In genomic region chr8:104509061-104510006, GRCm38 (mm10) we compare ENCODE assay signal across 9 mouse cellular contexts. TPM values are rescaled to one million over a fixed set of nuclear protein-coding genes. Genes with fewer than 3 reads are reported as not detected.
DNase-seq lines count a peak whose midpoint lies in the region; ATAC-seq and TF ChIP-seq lines count a peak whose summit lies in the region.
"Had no signal": no experiment of that assay in that cellular context is flagged by ENCODE, and none has a peak within 500 bp of the region (broad histone marks: within the 10 kb centered on the region; RNA-seq: fewer than 3 reads in every experiment).

TSS of gene Terb1 (minus strand) at chr8:104509910.

- no peaks in the 10 kb centered on the region for H3K9me3 ChIP-seq in embryonic facial prominence, embryonic 15.5 days (replicated peaks)
- H3K9me3 ChIP-seq in heart, embryonic 15.5 days (replicated peaks): no peaks in the 10 kb centered on the region
- no peaks in the 10 kb centered on the region for H3K9me3 ChIP-seq in kidney, postnatal 0 days (replicated peaks; ENCODE audit: low read length)
- H3K9me3 ChIP-seq in liver, postnatal 0 days (ENCODE audit: low read length): no peaks in the 10 kb centered on the region
- no peaks in the 10 kb centered on the region for H3K9me3 ChIP-seq in neural tube, embryonic 14.5 days (ENCODE audit: control insufficient read depth, low read length)
- H3K9me3 ChIP-seq: G1E had no signal

- H3K4me1 ChIP-seq in embryonic facial prominence, embryonic 15.5 days: peaks cover 15% of the 10 kb centered on the region
- H3K4me1 ChIP-seq in heart, embryonic 15.5 days (replicated peaks): peaks cover 11% of the 10 kb centered on the region
- no peaks in the 10 kb centered on the region; the same call in 1 of the 2 replicates for H3K4me1 ChIP-seq in kidney, postnatal 0 days (replicated peaks; ENCODE audit: insufficient read depth, low read length)
- peaks cover 9% of the 10 kb centered on the region for H3K4me1 ChIP-seq in liver, postnatal 0 days (ENCODE audit: insufficient read depth)
- 0 out of 2 replicates have a peak, but pooled peaks cover 5% of the 10 kb centered on the region for H3K4me1 ChIP-seq in neural tube, embryonic 14.5 days (ENCODE audit: control insufficient read depth, insufficient read depth, low read length)
- H3K4me1 ChIP-seq in testis, adult 2 months (ENCODE audit: control insufficient read depth, insufficient read depth, low read length): peaks cover 4% of the 10 kb centered on the region

- H3K27me3 ChIP-seq in embryonic facial prominence, embryonic 15.5 days: no peaks in the 10 kb centered on the region
- no peaks in the 10 kb centered on the region for H3K27me3 ChIP-seq in heart, embryonic 15.5 days
- no peaks in the 10 kb centered on the region for H3K27me3 ChIP-seq in kidney, postnatal 0 days (ENCODE audit: insufficient read depth, low read length)
- no peaks in the 10 kb centered on the region for H3K27me3 ChIP-seq in liver, postnatal 0 days (ENCODE audit: insufficient read depth, low read length)
- H3K27me3 ChIP-seq in neural tube, embryonic 14.5 days (ENCODE audit: control insufficient read depth, insufficient read depth, low read length): no peaks in the 10 kb centered on the region
- H3K27me3 ChIP-seq in testis, adult 2 months (ENCODE audit: control insufficient read depth, insufficient read depth, low read length): no peaks in the 10 kb centered on the region

- ATAC-seq in embryonic facial prominence, embryonic 15.5 days (ENCODE audit: insufficient number of reproducible peaks, low FRiP score, low TSS enrichment, low read depth): peak; percentile 74
- ATAC-seq in heart, embryonic 15.5 days (replicated peaks; ENCODE audit: insufficient number of reproducible peaks, insufficient read depth, low FRiP score, low read depth): peak; percentile 53
- peak; percentile 91 for ATAC-seq in kidney, postnatal 0 days (replicated peaks; ENCODE audit: low FRiP score, low read depth)
- ATAC-seq in liver, postnatal 0 days: peak; percentile 66
- ATAC-seq in neural tube, embryonic 14.5 days (ENCODE audit: low read depth): peak; percentile 92

- peak within 1 kb of the TSS; percentile 100 for H3K4me2 ChIP-seq in embryonic facial prominence, embryonic 15.5 days (replicated peaks)
- peak within 1 kb of the TSS; percentile 98 for H3K4me2 ChIP-seq in heart, embryonic 15.5 days
- H3K4me2 ChIP-seq in kidney, postnatal 0 days (ENCODE audit: low read length): peak within 1 kb of the TSS; percentile 100
- H3K4me2 ChIP-seq in liver, postnatal 0 days (ENCODE audit: low read depth, low read length): peak within 1 kb of the TSS; percentile 82
- peak within 1 kb of the TSS; percentile 100 for H3K4me2 ChIP-seq in neural tube, embryonic 14.5 days (ENCODE audit: low read depth, low read length)

- WGBS in embryonic facial prominence, embryonic 15.5 days: under 1% methylated on average over 64 of the region's 64 CpGs
- 2% methylated on average over 64 of the region's 64 CpGs for WGBS in heart, embryonic 15.5 days
- 1% methylated on average over 62 of the region's 64 CpGs for WGBS in kidney, postnatal 0 days
- WGBS in liver, postnatal 0 days (ENCODE audit: insufficient replicate concordance): 4% methylated on average over 56 of the region's 64 CpGs
- WGBS in neural tube, embryonic 14.5 days: 2% methylated on average over 64 of the region's 64 CpGs

- peak; percentile 74; the same call in 1 of the 2 replicates for TF ChIP-seq POLR2A in testis, adult 2 months (IDR thresholded peaks at IDR 0.05; ENCODE audit: control insufficient read depth, low read depth, low read length)

- peaks cover 15% of the 10 kb centered on the region for H3K36me3 ChIP-seq in embryonic facial prominence, embryonic 15.5 days
- peaks cover 17% of the 10 kb centered on the region; the same call in 1 of the 2 replicates for H3K36me3 ChIP-seq in heart, embryonic 15.5 days
- H3K36me3 ChIP-seq in kidney, postnatal 0 days (ENCODE audit: insufficient read depth, low read length): peaks cover 18% of the 10 kb centered on the region; the same call in 1 of the 2 replicates
- H3K36me3 ChIP-seq in liver, postnatal 0 days (replicated peaks; ENCODE audit: insufficient read depth, low read length): peaks cover 11% of the 10 kb centered on the region
- H3K36me3 ChIP-seq in neural tube, embryonic 14.5 days (ENCODE audit: control insufficient read depth, insufficient read depth, low read length): peaks cover 7% of the 10 kb centered on the region; the same call in 1 of the 2 replicates
- H3K36me3 ChIP-seq in testis, adult 2 months (ENCODE audit: control insufficient read depth, insufficient read depth, low read length): no peaks in the 10 kb centered on the region

- DNase-seq in left cerebral cortex, adult 18-20 months (ENCODE audit: low spot score in 2 of 2): peak; percentile 47 to 48
- no peak for DNase-seq in left cerebral cortex, adult 11 months (ENCODE audit: low spot score)
- DNase-seq in kidney, postnatal 0 days (ENCODE audit: low spot score): peak; percentile 45
- peak; percentile 57 for DNase-seq in liver, postnatal 0 days

- peak within 1 kb of the TSS; percentile 58 for H3K4me3 ChIP-seq in embryonic facial prominence, embryonic 15.5 days (replicated peaks)
- H3K4me3 ChIP-seq in heart, embryonic 15.5 days: peak within 1 kb of the TSS; percentile 57
- H3K4me3 ChIP-seq in kidney, postnatal 0 days (replicated peaks; ENCODE audit: low read depth, low read length): peak within 1 kb of the TSS; percentile 56
- H3K4me3 ChIP-seq in liver, postnatal 0 days (ENCODE audit: low read depth, low read length): peak within 1 kb of the TSS; percentile 48
- H3K4me3 ChIP-seq in neural tube, embryonic 14.5 days (ENCODE audit: low read depth, low read length): peak within 1 kb of the TSS; percentile 57
- H3K4me3 ChIP-seq in testis, adult 2 months (ENCODE audit: control insufficient read depth, low read depth, low read length): peak within 1 kb of the TSS; percentile 88

- H3K9ac ChIP-seq in embryonic facial prominence, embryonic 15.5 days: peak within 1 kb of the TSS; percentile 66
- H3K9ac ChIP-seq in heart, embryonic 15.5 days: peak within 1 kb of the TSS; percentile 63
- peak within 1 kb of the TSS; percentile 71 for H3K9ac ChIP-seq in kidney, postnatal 0 days (ENCODE audit: low read depth, low read length)
- peak within 1 kb of the TSS; percentile 56 for H3K9ac ChIP-seq in liver, postnatal 0 days (replicated peaks)
- peak within 1 kb of the TSS; percentile 72 for H3K9ac ChIP-seq in neural tube, embryonic 14.5 days (replicated peaks; ENCODE audit: low read depth, low read length)

- peak; percentile 11; the same call in 1 of the 2 replicates for TF ChIP-seq CTCF in kidney, postnatal 0 days (IDR thresholded peaks at IDR 0.05; ENCODE audit: low read depth)
- no peak for TF ChIP-seq CTCF in liver, postnatal 0 days (IDR thresholded peaks at IDR 0.05; ENCODE audit: low read depth)
- TF ChIP-seq CTCF in testis, adult 2 months (IDR thresholded peaks at IDR 0.05; ENCODE audit: control insufficient read depth, insufficient read depth, insufficient replicate concordance, low read depth, low read length): no peak

- peak within 1 kb of the TSS; percentile 52 for H3K27ac ChIP-seq in embryonic facial prominence, embryonic 15.5 days (replicated peaks)
- H3K27ac ChIP-seq in heart, embryonic 15.5 days: 0 out of 2 replicates have a peak within 1 kb of the TSS, but pooled peaks have one; percentile 17
- H3K27ac ChIP-seq in kidney, postnatal 0 days: peak within 1 kb of the TSS; percentile 72
- H3K27ac ChIP-seq in liver, postnatal 0 days (ENCODE audit: low read depth): no peak within 1 kb of the TSS
- no peak within 1 kb of the TSS for H3K27ac ChIP-seq in neural tube, embryonic 14.5 days (ENCODE audit: low read depth, low read length)
- H3K27ac ChIP-seq in testis, adult 2 months (ENCODE audit: control insufficient read depth, insufficient read depth, low read depth, low read length): peak within 1 kb of the TSS; percentile 88

- no peak for TF ChIP-seq EP300 in liver, postnatal 0 days (IDR thresholded peaks at IDR 0.05; ENCODE audit: low read depth)

RNA-seq across cellular contexts. Expression of gene Terb1, which starts in this region (rescaled TPM):
- total RNA-seq in left cerebral cortex, adult 18-20 months (2021): 1 to 10 TPM; 1.6 to 1.7 TPM
- 0.48 and 0.55 TPM in 2 replicates for polyA plus RNA-seq in embryonic facial prominence, embryonic 15.5 days (2015; fragmentation: Nextera tagmentation; extraction: Ambion mirVana)
- 0.09 and 0.32 TPM in 2 replicates for polyA plus RNA-seq in heart, embryonic 15.5 days (2015; fragmentation: Nextera tagmentation; extraction: Ambion mirVana)
- polyA plus RNA-seq in kidney, postnatal 0 days (2015; fragmentation: Nextera tagmentation; extraction: Ambion mirVana): 0.52 and 0.54 TPM in 2 replicates
- polyA plus RNA-seq in liver, postnatal 0 days (2015; fragmentation: Nextera tagmentation; extraction: Ambion mirVana): 0.05 and 0.06 TPM in 2 replicates
- polyA plus RNA-seq in neural tube, embryonic 14.5 days (2014; fragmentation: Nextera tagmentation; extraction: Ambion mirVana): 0.70 and 0.81 TPM in 2 replicates
- polyA plus RNA-seq in testis, adult 2 months (2012; rRNA removed): 5.6 and 6.7 TPM in 2 replicates
- total RNA-seq: G1E had no signal
- polyA plus RNA-seq: G1E had no signal

Comparison
In these comparisons a context has a peak if more than half of its experiments do, and no peak if none do; other contexts are left out.
1. Peak in ATAC-seq, H3K4me3 ChIP-seq, H3K27ac ChIP-seq, H3K9ac ChIP-seq and H3K4me2 ChIP-seq in embryonic facial prominence, embryonic 15.5 days; RNA of the gene not detected or under 1 TPM.
2. Peak in ATAC-seq, H3K4me3 ChIP-seq, H3K27ac ChIP-seq, H3K9ac ChIP-seq and H3K4me2 ChIP-seq in heart, embryonic 15.5 days; RNA of the gene not detected or under 1 TPM.
3. Peak in DNase-seq, ATAC-seq, H3K4me3 ChIP-seq, H3K27ac ChIP-seq, H3K9ac ChIP-seq and H3K4me2 ChIP-seq in kidney, postnatal 0 days; RNA of the gene not detected or under 1 TPM.
4. Peak in DNase-seq, ATAC-seq, H3K4me3 ChIP-seq, H3K9ac ChIP-seq and H3K4me2 ChIP-seq in liver, postnatal 0 days; RNA of the gene not detected or under 1 TPM.
5. Peak in ATAC-seq, H3K4me3 ChIP-seq, H3K9ac ChIP-seq and H3K4me2 ChIP-seq in neural tube, embryonic 14.5 days; RNA of the gene not detected or under 1 TPM.